18 mouse cellular contexts compared by ENCODE assay signal in genomic region chr1:106585349-106585748, GRCm38 (mm10).
DNase-seq lines count a peak whose midpoint lies in the region; ATAC-seq and TF ChIP-seq lines count a peak whose summit lies in the region.
"Had no signal": no experiment of that assay in that cellular context is flagged by ENCODE, and none has a peak within 500 bp of the region (broad histone marks: within the 10 kb centered on the region; RNA-seq: fewer than 3 reads in every experiment).

No protein-coding gene starts in this region.

- no peak for DNase-seq in forebrain, postnatal 0 days
- no peak for DNase-seq in kidney, postnatal 0 days (ENCODE audit: low spot score)
- no peak for DNase-seq in kidney, postnatal 25 days
- DNase-seq in hindbrain, embryonic 14.5 days (ENCODE audit: low spot score) = no peak
- DNase-seq in embryo, embryonic 10.5 days (ENCODE audit: low spot score) = no peak
- DNase-seq: adrenal gland, postnatal 25 days; cerebellum, postnatal 36 days; gastrocnemius, postnatal 14 days; kidney, adult 18-20 months; layer of hippocampus, postnatal 36 days; lung, postnatal 4 days; right cerebral cortex, adult 18-20 months; thymus, postnatal 36 days had no signal

- H3K27me3 ChIP-seq in forebrain, postnatal 0 days (ENCODE audit: insufficient read depth, low read length) = no peaks in the 10 kb centered on the region
- no peaks in the 10 kb centered on the region for H3K27me3 ChIP-seq in forebrain, embryonic 12.5 days
- H3K27me3 ChIP-seq in kidney, postnatal 0 days (ENCODE audit: insufficient read depth, low read length) = no peaks in the 10 kb centered on the region
- H3K27me3 ChIP-seq in hindbrain, embryonic 14.5 days (ENCODE audit: control insufficient read depth, insufficient read depth, low read length) = no peaks in the 10 kb centered on the region
- H3K27me3 ChIP-seq in neural tube, embryonic 14.5 days (ENCODE audit: control insufficient read depth, insufficient read depth, low read length) = no peaks in the 10 kb centered on the region
- H3K27me3 ChIP-seq: lung, embryonic 15.5 days; midbrain, embryonic 12.5 days had no signal

- no peak for TF ChIP-seq CTCF in forebrain, postnatal 0 days (IDR thresholded peaks at IDR 0.05; ENCODE audit: low read depth)
- TF ChIP-seq CTCF in kidney, postnatal 0 days (IDR thresholded peaks at IDR 0.05; ENCODE audit: low read depth) = no peak

- 0 out of 2 replicates have a peak, but pooled peaks have one; percentile 7 for ATAC-seq in forebrain, postnatal 0 days
- no peak for ATAC-seq in forebrain, embryonic 12.5 days (ENCODE audit: low FRiP score)
- ATAC-seq in kidney, postnatal 0 days (replicated peaks; ENCODE audit: low FRiP score, low read depth) = no peak
- ATAC-seq in hindbrain, embryonic 14.5 days (ENCODE audit: low FRiP score) = no peak
- no peak for ATAC-seq in neural tube, embryonic 14.5 days (ENCODE audit: low read depth)

- no peaks in the 10 kb centered on the region for H3K36me3 ChIP-seq in forebrain, postnatal 0 days (ENCODE audit: insufficient read depth)
- H3K36me3 ChIP-seq in forebrain, embryonic 12.5 days (replicated peaks) = no peaks in the 10 kb centered on the region
- no peaks in the 10 kb centered on the region for H3K36me3 ChIP-seq in kidney, postnatal 0 days (ENCODE audit: insufficient read depth, low read length)
- H3K36me3 ChIP-seq in hindbrain, embryonic 14.5 days (replicated peaks; ENCODE audit: control insufficient read depth, insufficient read depth) = no peaks in the 10 kb centered on the region
- H3K36me3 ChIP-seq in neural tube, embryonic 14.5 days (ENCODE audit: control insufficient read depth, insufficient read depth, low read length) = no peaks in the 10 kb centered on the region
- H3K36me3 ChIP-seq: lung, embryonic 15.5 days; midbrain, embryonic 12.5 days had no signal

- H3K9me3 ChIP-seq in forebrain, postnatal 0 days (ENCODE audit: low read length) = no peaks in the 10 kb centered on the region
- no peaks in the 10 kb centered on the region for H3K9me3 ChIP-seq in forebrain, embryonic 12.5 days
- H3K9me3 ChIP-seq in kidney, postnatal 0 days (replicated peaks; ENCODE audit: low read length) = no peaks in the 10 kb centered on the region
- no peaks in the 10 kb centered on the region for H3K9me3 ChIP-seq in hindbrain, embryonic 14.5 days (ENCODE audit: control insufficient read depth, low read length)
- H3K9me3 ChIP-seq in neural tube, embryonic 14.5 days (ENCODE audit: control insufficient read depth, low read length) = no peaks in the 10 kb centered on the region
- H3K9me3 ChIP-seq: lung, embryonic 15.5 days; midbrain, embryonic 12.5 days had no signal

- H3K27ac ChIP-seq in forebrain, postnatal 0 days (ENCODE audit: low read depth, low read length) = 0 out of 2 replicates have a peak overlapping the region, but pooled peaks have one; percentile 40
- H3K27ac ChIP-seq in forebrain, embryonic 12.5 days = no peak overlapping the region
- 0 out of 2 replicates have a peak overlapping the region, but pooled peaks have one; percentile 79 for H3K27ac ChIP-seq in kidney, postnatal 0 days
- peak overlapping the region; percentile 60 for H3K27ac ChIP-seq in hindbrain, embryonic 14.5 days
- peak overlapping the region; percentile 0; the same call in 1 of the 2 replicates for H3K27ac ChIP-seq in neural tube, embryonic 14.5 days (ENCODE audit: low read depth, low read length)
- H3K27ac ChIP-seq: liver, embryonic 14.5 days; lung, embryonic 15.5 days had no signal

- no peaks in the 10 kb centered on the region for H3K4me1 ChIP-seq in forebrain, postnatal 0 days (ENCODE audit: insufficient read depth)
- H3K4me1 ChIP-seq in forebrain, embryonic 12.5 days = peaks cover 16% of the 10 kb centered on the region
- H3K4me1 ChIP-seq in kidney, postnatal 0 days (replicated peaks; ENCODE audit: insufficient read depth, low read length) = peaks cover 25% of the 10 kb centered on the region
- peaks cover 8% of the 10 kb centered on the region for H3K4me1 ChIP-seq in hindbrain, embryonic 14.5 days (replicated peaks; ENCODE audit: control insufficient read depth, insufficient read depth, low read length)
- H3K4me1 ChIP-seq in neural tube, embryonic 14.5 days (ENCODE audit: control insufficient read depth, insufficient read depth, low read length) = peaks cover 7% of the 10 kb centered on the region

- no peak overlapping the region for H3K9ac ChIP-seq in forebrain, postnatal 0 days
- no peak overlapping the region for H3K9ac ChIP-seq in forebrain, embryonic 12.5 days
- no peak overlapping the region for H3K9ac ChIP-seq in kidney, postnatal 0 days (ENCODE audit: low read depth, low read length)
- H3K9ac ChIP-seq in hindbrain, embryonic 14.5 days = no peak overlapping the region
- H3K9ac ChIP-seq in neural tube, embryonic 14.5 days (replicated peaks; ENCODE audit: low read depth, low read length) = no peak overlapping the region
- H3K9ac ChIP-seq: liver, embryonic 14.5 days; lung, embryonic 15.5 days; midbrain, embryonic 12.5 days had no signal

- H3K4me2 ChIP-seq in forebrain, postnatal 0 days (ENCODE audit: low read depth) = no peak overlapping the region
- H3K4me2 ChIP-seq in forebrain, embryonic 12.5 days = no peak overlapping the region
- no peak overlapping the region for H3K4me2 ChIP-seq in kidney, postnatal 0 days (ENCODE audit: low read length)
- no peak overlapping the region for H3K4me2 ChIP-seq in hindbrain, embryonic 14.5 days (replicated peaks)
- no peak overlapping the region for H3K4me2 ChIP-seq in neural tube, embryonic 14.5 days (ENCODE audit: low read depth, low read length)
- H3K4me2 ChIP-seq: lung, embryonic 15.5 days; midbrain, embryonic 12.5 days had no signal

- H3K4me3 ChIP-seq in forebrain, postnatal 0 days (ENCODE audit: low read depth, low read length) = no peak overlapping the region
- H3K4me3 ChIP-seq in forebrain, embryonic 12.5 days (replicated peaks) = no peak overlapping the region
- H3K4me3 ChIP-seq in kidney, postnatal 0 days (replicated peaks; ENCODE audit: low read depth, low read length) = no peak overlapping the region
- no peak overlapping the region for H3K4me3 ChIP-seq in hindbrain, embryonic 14.5 days (replicated peaks; ENCODE audit: low read length)
- no peak overlapping the region for H3K4me3 ChIP-seq in neural tube, embryonic 14.5 days (ENCODE audit: low read depth, low read length)
- H3K4me3 ChIP-seq: lung, embryonic 15.5 days; midbrain, embryonic 12.5 days had no signal
